Mouse (Mus musculus) spleen, adult 2 months (tissue): ENCODE data around the gene 1700011L22Rik.

ENCODE experiments used
- CTCF ChIP-seq: fragments of 200-500 bp; IDR thresholded peaks from 2 replicates; pipeline ENCODE4 v1.5.1; 2011; ENCODE audit warnings: mild to moderate bottlenecking, inconsistent platforms; ENCODE audit not compliant: insufficient read depth, insufficient read length, insufficient replicate concordance; ENCODE audit errors: extremely low read depth
- POLR2A ChIP-seq: fragments of 200-500 bp; IDR thresholded peaks from 2 replicates; pipeline ENCODE4 v1.6.1; 2011; ENCODE audit warnings: low read depth, low read length, inconsistent platforms

DNA sequence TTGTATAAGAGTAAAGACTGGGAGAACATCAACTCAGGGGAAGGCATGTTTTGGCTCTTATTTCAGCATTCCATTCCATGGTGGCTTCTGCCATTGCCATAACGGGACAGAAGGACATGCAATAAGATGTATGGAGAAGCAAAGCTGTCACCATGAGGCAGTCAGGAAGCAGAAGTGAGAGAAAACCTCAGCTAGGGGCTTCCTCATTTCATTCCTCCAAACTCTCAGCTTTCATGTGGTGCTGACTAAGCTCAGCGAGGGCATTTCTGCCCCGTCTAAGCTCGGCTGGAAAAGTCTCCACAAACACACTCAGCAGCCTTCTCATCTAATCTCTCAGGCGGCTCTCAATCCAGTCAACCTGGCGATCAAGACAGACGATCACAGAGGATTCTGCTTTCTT is 22.8 kb downstream of the 1700011L22Rik start:
- TF ChIP-seq POLR2A (no peak), CTCF (no peak)
